Mouse (Mus musculus) left cerebral cortex, postnatal 4 days (tissue): ENCODE data around the gene Aff3. TPM values are rescaled to one million over a fixed set of nuclear protein-coding genes. Genes with fewer than 3 reads are reported as not detected.

Experiments
- DNase-seq: peaks from one replicate; pipeline ENCODE4 v3.0.0-alpha.2; 2022
- intact Hi-C: fragments of 180-260 bp; cut with DNase I; formaldehyde crosslinking; loops from one replicate; pipeline ENCODE4 v1.15.1; 2025
- total RNA-seq, 2 experiments: library from RNA; stranded (reverse); gene quantifications; 2 replicates each; pipeline ENCODE4 v1.2.3; 2021

Aff3 gene
- total RNA-seq, 2 experiments from 2014 or later: 159 to 167 TPM

DNA sequence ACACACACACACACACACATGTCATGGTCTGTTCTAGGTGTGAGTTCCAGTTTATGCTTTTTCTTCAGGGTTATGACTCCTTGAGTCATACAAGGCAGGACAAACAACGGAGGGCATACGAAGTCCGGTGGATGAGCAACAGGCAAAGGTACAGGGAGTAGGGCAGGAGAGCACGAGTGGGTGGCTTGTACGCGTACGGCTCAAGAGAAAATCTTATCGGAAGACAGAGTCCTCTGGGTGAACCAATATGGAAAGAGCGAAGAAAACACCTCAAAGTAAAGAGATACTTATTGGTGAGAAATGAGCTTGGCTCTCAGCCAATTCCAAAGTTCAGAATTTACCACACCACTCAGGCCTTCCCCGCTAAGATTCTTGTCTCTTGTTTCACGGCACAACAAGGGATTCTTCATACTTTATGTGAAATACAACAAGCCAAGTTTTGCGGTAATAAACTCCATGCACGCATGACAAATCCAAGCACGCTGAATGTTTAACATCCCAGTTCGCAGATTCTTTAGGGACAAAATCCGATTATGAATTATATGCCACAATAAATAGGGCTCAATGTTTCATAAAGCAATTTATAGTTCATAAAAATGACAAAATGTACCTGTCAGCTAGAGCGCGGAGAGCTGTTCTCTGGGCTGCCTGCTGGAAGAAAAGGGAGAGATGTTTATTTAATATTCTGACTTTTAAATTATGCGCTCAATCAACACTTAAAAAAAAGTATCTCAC is 412.6 kb downstream of the Aff3 start:
- DNase-seq: no peak
- intact Hi-C loops: no loop called here

DNA sequence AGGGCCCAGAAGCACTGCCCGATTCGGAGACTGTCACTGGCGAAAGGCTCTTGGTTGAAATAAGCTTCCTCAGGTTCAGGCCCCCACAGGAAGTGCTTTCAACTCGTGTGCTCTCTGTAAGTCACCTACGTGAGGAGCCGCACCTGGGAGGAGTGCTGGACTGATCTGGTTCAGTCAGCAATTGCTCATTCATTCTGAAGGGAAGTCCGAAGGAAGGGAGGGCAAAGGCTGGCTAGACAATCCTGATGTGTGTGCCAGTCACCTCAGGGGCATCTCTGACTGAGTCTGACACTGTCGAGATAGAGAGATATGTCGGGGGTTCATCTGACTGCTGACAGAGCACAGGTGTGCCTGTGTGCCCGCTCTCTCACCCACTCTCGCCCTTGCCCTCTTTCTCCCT is 413.3 kb downstream of the Aff3 start:
- intact Hi-C loops: no loop called here
- DNase-seq: no peak

DNA sequence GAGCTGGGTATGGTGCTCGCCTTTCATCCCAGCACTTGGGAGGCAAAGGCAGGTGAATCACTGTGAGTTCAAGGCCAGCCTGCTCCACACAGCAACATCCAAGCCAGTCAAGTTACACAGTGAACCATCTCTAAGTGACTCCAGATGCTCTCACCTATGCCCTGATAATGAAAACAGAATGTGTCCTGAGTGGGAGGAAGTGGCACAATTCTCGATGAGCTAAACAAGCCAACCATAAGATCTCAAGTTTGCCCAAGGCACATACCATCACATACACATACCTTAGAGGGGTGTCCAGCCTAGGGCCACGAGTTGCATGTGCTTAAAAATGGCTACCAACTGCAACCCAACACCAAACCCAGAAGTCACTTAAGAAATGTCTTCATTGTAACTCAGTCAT is 414.5 kb downstream of the Aff3 start:
- no peak for DNase-seq
- intact Hi-C loops: no loop called here

DNA sequence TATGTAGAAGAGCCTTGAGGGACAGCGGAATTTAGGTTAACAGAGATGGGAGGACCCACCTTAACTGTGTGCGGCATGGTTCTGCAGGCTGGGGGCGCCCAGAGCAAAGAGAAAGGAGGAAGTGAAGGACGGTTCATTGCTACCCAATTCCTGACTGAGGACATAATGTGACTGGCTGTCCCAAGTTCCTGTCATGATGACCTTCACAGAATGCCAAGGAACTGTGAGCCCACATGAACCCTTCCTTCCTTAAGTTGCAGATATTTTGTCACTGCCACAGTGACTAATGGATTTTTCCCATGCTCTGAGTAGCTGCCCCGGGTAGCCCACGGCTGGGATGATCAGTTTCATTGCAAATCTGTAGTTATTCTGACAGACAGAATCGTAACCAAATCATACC is 415.2 kb downstream of the Aff3 start:
- no peak for DNase-seq
- intact Hi-C loops: no loop called here

DNA sequence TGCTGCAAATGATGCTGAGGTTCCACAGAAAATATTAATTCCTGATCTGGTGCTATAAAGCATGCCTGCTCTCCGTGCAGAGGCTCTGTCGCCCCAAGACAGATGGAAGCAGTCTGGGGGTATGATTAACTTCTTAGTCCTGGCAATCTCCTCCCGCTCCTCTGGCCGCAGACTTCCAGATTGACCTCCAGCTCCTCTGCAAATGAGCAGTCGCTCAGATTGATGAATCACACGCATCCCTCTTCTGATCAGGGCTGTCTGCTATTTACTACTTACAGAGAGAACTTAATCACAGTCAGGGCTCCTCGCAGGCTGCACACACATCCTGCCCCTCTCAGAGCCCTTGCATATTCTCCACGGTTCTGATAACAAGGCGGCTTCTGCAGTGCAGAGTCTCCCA is 416.7 kb downstream of the Aff3 start:
- intact Hi-C loops: no loop called here
- no peak for DNase-seq

DNA sequence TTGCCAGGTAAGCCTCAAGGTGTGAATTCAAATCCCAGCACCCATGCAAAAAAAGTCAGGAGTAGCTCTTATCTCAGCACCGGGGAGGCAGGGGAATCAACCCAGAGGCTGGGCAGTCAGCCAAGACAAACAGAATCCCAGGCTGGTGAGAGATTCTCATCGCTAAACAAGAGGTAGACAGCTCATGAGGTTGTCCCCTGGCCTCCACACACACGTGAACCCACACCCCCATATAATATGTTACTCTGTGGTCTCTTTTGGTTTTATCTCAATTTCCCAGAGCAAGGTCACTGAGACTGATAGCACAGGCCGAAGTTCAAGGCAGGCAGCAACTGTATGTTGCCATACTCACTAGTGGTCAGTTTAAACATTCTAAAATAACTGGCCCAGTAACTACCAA is 422.2 kb downstream of the Aff3 start:
- no peak for DNase-seq
- intact Hi-C loops: no loop called here

DNA sequence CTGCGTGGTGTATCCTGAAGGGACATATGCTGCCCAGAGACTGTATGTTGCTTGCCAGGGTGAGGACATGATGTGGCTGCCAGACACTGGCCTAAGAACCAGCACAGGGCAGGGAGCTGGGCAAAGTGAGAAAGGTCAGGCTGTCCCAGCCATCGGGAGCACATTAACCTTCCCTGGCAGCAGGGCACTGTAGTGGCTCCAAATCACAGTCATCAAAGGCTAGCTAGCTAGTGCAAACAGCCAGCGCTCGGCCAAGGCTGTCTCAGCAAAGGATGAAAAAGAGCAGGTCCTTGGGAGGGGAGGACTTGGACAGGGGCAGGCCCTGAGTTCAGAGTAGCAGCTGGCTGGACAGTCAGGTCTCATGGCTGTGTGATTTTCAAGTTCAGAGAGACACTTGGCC is 423.0 kb downstream of the Aff3 start:
- no peak for DNase-seq
- intact Hi-C loops: no loop called here

DNA sequence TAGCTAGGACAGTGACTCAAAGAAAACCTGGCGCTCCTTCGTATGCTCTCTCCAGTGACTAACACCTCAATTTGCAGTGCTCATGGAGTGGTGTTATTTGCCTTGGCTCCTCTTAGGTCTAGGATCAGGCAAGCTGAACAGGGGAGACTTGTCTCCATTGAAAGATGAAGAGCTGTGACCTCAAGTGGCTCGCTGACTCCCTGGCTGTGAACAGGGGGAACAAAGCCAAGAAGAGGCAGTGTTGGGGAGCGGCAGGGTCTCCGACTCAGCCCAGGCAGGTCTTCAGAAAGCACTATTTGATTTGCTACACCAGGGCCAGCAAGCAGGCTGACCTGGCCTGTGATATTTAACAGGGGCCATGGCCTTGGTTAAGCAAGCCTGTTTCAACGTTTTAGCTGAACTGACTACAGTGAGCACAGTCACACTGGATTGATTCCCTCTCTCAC is 423.5 kb downstream of the Aff3 start:
- no peak for DNase-seq
- intact Hi-C loops: no loop called here

DNA sequence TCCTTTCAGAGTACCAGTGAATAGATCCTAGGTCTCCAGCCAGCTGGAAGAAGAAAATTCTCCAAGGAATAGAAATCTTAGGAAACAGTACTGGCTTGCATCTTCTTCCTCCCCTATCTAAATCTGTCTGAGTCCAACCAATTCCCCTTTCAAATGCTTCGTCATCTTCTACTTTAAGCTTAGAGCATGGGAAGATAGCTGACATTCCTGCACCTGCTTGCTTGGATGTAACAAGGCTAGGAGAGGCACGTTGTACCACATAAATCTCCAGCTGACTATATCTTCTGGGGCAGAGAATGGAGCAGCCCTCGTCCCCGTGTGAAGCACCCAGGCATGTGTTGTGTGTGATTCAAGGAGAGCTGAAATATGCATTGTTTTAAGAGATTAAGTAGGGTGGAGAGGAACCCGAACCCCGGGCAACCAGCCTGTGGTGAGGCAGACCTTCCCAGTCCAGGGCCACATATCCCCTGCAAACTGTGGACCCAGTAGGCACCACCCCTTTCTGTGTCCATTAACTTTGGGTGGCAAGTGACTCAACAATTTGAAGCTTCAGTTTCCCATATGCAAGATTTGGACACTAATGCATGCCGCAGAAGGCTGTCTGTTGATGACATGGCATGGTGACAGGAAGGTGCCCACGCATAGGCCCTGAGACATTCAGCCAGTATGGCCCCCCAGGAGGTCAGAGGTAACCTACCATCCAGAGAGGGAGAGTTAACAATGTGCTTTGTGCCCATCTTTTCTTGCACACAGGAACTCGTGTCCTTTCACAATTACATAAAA is 424.1 kb downstream of the Aff3 start:
- no peak for DNase-seq
- intact Hi-C loops: no loop called here

DNA sequence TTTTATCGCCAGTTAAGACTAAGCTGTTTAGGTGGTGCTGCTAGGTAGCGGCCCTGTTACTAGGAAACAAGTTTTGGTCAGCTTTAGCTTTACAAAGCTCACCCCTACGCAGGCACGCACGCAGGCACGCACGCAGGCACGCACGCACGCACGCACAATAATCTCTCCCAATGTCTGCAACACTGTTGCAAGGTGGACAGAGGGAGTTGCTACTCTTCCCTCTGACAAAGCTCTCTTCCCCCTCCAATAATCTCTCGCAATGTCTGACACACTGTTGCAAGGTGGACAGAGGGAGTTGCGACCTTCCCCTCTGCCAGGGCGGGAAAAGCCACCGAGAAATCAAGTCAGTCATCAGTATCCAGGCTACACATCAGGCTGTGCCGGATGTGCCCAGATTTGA is 425.2 kb downstream of the Aff3 start:
- intact Hi-C loops: no loop called here
- no peak for DNase-seq

DNA sequence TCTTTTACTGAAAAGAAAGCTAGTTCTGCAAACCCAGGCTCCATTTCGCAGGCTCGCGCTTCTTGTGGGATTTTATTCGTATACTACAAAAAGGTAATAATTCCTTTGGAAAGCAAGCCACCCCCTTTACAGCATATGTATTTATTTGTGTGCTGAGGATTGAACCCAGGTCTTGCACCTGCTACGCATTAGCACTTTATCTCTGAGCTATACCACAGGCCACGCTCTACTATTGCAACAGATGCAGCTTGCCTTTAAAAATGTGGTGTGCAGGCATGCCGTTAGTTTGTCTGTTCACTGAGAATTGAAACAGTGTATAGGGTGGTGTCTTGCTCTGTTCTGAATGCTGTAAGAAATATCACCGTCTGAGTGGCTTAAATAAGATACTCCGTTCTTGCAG is 426.9 kb downstream of the Aff3 start:
- DNase-seq: no peak
- intact Hi-C loops: no loop called here

DNA sequence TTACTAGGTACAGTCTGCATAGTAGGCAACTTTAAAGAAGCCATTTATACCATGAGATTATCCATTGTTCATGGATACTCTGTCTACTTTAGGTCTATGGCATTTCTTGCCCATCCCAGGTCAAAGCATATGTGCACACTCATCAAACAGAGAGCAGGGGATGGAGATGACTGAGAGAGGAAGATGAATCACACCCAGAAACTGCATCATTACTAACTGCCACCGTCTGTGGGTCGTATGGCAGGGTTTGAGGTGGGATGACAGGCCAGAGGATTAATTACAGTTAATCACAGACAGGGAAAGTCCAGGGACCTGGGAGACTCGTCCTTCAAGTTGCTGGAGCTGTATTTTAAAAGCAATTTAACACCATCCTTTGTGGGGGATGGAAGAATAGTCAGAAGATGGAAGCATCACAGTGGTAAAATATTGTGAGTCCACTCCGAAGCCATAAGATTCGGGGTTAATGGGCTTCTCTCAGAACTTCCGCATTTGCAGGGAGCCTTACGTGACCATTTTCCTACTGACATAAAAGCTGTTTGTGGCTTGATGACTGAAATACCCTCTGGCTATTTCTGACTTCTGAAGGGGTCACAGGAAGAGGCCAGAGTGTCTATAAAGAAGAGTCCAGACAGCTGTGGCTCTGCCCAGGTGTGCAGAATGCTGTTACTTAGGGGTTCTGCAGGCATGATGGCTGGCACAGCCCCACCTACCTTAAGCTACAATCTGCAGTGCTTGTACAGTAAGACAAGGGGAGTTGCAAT is 427.5 kb downstream of the Aff3 start:
- intact Hi-C loops: no loop called here
- no peak for DNase-seq

DNA sequence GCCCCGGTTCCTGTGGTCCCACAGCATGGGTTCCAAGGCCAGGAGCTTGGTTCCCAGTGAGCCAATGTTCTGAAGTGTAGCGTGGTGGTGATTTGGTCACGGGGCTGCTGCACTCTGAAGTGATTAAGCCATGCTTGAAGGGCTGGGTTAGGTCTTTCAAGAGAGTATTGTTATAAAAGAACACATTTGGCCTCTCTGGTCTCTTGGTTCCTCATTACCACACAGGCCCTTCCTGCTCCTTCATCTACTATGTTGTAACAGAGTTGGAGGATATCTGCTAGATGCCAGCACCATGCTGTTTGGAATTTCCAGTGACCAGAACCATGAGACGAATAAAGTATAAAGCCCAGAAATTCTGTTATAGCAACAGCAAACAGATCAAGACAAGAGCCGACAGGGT is 431.6 kb downstream of the Aff3 start:
- intact Hi-C loops: no loop called here
- DNase-seq: no peak

DNA sequence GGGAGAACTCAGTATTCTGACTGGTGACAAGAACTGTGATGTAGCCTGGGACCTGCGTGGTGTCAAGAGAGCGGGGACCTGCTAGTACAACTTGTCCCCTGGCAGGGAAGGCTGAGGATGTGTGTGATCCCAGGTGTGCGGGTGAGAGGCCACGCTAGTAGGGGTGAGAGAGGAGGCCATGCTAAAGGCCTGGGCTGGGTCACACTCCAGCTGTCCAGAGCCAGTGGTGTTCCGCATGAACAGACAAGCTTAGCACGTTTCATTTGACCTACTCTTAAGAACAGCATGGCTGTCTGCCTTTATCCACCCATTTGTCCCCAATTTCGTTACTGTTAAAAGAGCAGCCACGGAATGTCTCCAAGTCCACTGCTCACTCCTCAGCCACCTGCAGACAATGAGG is 434.7 kb downstream of the Aff3 start:
- DNase-seq: no peak
- intact Hi-C loops: no loop called here

DNA sequence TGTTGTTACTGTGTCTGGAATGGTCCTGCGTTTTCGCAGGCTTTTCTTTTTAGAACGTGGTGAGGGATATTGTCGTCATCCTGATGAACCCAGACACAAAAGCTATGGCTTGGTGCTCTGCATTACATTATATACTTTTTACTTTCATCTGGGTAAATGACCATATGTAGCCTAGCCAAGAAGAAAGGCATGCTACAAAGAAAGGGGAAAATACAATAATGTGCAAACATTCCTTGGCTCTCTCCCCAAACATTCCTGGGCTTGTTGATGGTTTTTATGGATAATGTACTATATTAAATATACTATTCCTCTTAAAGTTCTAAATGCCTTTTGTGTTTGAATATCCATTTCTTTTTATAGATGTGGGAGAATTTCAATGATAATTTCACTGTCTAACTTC is 435.9 kb downstream of the Aff3 start:
- no peak for DNase-seq
- intact Hi-C loops: no loop called here

DNA sequence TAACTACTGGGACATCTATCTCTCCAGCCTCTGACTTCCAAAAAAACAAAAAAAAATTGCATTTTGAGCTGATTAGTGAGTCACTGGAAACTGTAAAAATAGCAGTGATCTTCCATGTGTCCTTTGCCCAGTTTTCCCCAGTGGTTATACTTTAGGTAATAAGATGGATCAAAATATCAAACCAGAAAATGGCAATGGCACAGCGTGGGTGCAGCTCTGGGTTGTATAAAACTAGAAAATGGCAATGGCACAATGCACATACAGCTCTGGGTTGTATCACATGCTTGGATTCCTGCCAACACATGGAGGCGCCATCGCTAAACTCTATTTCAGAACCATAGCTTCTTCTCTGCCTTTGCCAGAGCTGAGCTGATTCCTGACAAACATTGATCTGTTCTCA is 439.6 kb downstream of the Aff3 start:
- no peak for DNase-seq
- intact Hi-C loops: no loop called here

DNA sequence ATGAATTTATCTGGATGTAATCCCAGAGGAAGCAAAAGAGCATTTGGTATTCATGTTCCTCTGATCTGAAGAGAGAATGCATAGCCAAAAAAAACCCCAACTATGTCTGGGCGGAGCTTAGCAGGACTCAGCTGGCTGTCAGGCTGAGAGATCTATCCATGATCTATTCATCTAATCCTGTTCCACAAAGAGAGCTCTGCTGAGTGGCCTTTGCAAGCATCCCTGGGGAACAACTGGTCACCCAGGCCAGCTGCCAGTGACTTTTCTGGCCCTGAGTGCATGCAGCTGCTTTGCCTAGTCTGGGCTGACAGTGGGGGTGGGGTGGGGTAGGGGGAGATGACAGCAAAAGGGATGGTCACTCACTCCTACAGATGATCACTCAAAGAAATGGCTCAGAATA is 442.6 kb downstream of the Aff3 start:
- intact Hi-C loops: no loop called here
- peak; percentile 53 for DNase-seq

DNA sequence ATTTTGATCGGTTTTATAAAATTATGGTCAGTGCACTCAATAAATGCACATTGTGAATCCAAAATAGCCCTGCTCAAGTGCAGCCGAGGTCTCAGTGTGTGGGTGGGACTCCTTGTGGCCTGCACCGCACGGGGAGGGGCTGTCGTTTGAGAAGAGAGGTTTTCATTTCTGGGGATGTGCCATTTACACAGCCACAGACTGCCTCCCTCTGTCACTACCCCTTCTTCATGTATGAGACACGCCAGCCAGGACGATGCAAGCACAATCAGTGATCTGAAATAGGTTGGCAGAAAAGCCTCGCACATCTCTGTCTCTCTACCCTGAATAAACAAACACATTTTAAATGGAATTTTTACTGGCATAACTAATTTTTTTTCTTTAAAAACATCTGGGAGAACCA is 443.3 kb downstream of the Aff3 start:
- intact Hi-C loops: no loop called here
- DNase-seq: no peak

DNA sequence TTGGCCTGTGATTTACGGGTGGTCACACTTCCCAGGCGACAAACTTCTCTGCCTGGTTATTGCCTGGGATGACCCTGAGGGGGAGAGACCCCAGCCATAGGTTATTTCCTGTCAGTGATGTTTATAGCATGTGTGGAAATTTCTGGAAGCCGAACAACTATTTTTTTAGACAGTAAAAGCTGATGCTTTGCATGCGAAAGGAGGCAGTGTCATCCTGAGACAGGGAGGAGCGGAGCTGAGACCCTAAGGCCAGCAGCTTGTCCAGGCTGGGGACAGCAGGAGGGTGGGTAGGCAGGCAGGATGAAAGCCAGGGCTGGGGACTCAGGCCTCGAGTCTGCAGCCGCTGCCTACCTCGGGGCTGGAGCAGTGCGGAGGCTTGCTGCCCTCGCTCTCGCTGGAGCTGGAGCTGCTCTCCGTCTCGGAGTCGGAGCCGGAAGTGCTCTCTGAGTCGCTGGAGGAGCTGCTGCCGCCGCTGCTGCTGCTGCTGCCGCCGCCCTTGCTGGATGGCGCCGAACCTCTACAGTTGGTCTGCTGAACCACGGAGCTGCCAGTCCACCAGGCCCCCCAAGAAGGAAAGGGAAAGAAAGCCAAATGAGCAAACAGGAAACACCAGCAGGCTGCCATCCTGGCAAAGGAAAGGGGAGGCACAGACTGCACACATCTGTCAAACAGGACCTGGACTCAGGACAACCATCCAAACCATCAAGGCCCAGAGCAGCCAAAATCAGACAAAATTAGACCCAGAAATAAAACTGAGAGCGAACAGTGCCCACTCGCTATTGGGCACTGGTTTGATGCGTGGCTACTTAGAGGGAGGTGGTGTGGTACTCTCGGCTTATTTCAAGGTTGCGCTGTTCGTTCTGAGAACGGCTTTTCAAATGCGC is 446.6 kb downstream of the Aff3 start:
- intact Hi-C loops: no loop called here
- DNase-seq: peak; percentile 63

DNA sequence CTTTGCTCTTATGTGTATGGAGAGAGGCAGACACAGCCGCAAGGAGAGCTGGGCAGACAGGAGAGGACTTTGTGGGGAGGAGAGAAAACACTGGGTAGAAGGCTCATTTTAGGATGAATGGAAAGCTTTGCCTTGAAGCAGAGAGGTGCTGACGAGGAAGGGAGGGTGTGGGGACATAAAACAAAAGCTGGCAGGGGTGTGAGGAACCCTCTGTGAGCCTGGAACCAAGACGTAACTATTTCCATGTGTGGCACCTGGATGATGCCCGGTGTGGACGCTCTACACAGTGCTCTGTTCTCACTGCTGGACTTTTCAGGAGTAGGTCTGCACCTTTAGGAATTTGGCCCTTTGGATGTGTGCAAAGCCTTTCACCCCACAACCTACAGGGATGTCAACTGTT is 447.7 kb downstream of the Aff3 start:
- DNase-seq: no peak
- intact Hi-C loops: no loop called here

DNA sequence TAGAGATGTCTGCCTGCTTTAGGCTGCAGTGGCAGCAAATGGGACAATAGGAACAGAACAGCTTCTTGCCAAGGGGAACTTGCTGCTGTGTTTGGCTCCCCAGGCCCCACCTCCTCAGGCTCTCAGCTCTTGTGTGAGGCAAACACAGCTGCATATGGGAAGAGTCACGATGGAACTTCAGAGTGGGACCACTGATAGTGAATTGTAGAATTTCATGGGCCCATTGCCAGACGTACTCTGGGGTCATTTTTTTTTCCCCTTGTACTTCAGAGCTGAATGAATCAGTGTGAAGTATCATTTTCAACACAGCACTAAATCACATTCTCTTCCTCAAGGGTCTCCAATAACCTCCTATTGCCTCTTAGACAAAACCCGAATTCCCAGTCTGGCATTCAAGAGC is 451.4 kb downstream of the Aff3 start:
- intact Hi-C loops: no loop called here

More for the DNA sequence above, 451.4 kb downstream of the Aff3 start:
- no peak for DNase-seq
